Mouse (Mus musculus) lung, adult 18-20 months (tissue): ENCODE data around the gene Otx2.

Experiments
- DNase-seq, 2 experiments: peaks; one replicate each; pipeline ENCODE4 v3.0.0; 2022; ENCODE audit warnings: mixed read lengths in 2 of 2

Otx2 gene

DNA sequence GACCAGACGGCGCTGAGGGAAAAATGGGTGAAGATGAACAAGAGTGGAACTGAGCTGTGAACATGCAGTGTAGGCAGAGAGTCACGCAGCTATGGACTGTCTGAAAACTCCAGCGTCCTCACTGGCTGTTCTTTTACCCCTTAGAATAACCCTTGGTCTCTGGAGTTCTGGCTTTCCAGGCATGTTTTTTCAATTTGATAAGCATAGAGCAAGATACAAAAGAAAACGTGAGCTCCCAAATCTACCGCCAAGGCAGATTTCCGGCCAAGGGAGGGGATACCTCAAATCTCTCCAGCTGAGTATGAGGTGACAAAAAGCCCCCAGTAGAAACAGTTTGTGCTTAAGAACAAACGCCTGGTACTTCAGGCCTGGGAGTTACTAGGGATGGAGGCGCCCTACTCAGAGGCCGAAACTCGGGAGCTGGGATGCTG is 5.6 kb downstream of the Otx2 start:
- no peak for DNase-seq

DNA sequence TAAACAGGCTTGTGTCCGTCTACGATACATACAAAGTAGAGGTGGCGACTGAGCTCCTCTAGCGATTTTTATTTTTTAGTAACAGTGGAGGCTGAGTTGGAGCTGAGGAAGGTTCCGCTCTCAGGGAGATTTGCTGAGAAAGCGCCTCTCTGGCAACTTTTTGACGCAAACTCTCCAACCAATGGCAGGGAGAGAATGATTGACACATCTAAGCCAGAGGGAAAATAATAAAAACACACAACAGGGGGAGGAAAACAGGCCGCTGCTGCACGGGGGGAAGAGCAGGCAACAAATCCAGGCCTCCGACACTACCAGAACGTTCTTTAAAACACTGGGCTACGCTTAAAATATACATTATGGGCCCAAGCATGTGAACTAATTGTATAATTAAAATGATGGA is 6.2 kb downstream of the Otx2 start:
- no peak for DNase-seq

GRCm38 (mm10) chr14:48666771-48667170 is 6.8 kb downstream of the Otx2 start:
- DNase-seq: no peak

DNA sequence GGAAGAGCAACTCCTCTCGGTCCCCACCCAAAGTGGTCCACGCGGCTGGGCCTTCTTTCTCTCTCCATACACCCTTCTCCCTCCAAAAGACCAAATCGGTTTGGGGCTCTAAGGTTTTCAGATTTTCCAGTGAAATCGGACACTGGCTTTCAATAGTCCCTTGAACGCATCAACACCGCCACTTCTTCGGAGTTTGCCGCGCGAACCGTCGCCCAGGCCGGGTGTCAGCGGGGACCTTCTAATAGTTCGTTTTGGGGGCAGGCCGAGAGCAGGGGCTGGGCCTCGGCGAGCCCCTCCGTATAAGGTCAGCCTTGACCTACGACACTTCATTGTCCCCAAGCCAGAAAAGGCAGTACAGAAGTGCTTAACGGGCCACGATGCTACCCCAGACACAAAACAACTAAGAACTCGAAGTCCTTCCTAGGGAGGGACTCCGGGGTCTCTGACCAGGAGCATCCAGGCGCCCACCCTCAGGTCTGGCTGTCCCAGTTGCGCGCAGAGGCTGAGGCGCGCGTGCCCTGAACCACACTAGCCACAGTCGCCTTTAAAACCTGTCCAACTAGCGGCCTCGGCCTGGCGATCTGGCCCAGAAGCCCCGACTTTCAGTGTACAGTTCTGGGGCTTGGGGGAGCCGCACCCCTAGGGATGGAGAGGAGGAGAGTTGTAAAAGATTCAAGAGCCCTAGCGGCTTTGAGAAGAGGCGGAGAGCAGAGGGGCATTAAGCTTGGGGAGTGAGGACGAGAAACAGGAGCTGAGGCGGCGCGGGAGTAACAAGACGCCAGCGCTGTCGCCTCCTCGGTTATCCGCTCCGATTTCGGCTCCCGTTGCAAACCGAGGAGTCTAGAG is 7.6 kb downstream of the Otx2 start:
- DNase-seq: no peak

DNA sequence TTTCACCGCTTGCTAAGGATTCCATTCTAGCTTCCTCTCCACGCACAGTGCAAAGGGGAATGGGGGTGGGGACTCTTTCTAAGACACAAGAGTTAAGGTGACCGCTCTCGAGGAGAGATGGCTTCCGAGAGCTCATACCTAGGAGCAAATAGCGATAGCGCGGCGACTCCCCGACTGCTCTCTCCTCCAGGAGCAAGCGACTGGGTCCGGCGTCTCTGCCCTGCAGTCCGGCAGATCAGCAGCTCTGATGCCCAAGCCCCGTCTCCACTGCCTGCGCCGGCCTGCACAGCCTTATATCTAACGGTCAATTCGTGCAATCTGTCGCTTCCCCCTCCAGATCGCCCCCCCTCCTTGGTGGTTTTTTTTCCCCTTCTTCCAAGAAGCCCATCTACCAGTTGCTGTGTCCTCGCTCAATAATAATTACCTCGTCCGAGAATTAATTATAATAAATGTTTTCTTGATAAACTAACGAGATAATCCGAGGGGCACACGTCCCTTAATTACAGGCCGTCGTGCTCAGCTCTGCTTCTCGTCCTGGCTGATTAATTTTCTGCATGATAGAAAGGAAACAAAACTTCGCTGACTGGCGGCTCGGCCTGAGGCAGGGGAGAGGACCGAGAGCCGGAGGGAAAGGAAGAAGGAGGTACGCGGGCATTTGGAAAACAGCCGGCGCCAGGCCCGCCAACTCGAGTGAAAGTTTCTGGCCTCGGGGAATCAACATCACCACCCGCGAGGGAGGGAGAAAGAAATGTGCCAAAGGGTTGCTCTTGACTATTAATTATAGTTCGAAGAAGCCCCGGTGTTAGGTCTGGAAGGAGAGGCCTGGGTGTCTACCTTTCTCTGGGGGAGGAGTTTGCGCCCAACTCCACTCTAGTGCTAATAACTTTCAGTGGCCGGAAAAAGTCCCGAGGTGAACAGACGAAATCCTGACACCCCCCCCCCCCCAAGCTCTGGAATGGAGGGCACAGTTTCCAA is 8.5 kb downstream of the Otx2 start:
- DNase-seq: no peak

- DNase-seq: no peak
Observed at GRCm38 (mm10) chr14:48664001-48664810, 9.4 kb downstream of the Otx2 start.

- DNase-seq: no peak
Observed at GRCm38 (mm10) chr14:48663531-48663930, 10.1 kb downstream of the Otx2 start.

DNA sequence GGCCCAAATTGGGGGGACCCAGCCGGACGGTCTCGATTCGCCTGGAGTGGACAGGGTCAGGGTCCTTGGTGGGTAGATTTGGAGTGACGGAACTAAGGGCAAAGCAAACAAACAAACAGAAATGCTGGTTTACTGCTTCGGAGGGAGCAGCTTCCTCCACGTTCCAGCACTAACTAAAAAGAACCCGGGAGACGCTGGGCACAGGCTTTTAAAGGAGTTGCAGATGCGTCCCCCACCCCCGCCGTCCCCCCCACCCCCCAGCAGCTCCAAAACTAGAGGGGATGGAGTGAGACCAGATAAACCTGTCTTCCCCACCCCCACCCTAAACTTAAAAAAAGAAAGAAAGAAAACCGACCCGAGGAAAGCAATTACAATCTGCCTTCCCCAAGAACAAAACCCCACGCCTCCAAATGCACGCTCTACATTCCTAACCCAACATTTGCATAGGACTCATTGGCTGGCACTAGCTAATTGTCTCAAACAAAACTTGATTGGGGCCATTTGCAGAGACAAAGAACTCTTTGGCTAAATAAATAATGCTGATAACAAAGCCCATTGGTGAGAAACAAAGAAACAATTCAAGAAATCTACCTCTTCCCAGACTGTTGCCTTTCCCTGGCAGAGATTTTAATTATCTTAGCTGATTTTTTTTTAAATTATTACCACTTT is 10.9 kb downstream of the Otx2 start:
- no peak for DNase-seq

- no peak for DNase-seq
Observed at GRCm38 (mm10) chr14:48661646-48662567, 11.7 kb downstream of the Otx2 start.

DNA sequence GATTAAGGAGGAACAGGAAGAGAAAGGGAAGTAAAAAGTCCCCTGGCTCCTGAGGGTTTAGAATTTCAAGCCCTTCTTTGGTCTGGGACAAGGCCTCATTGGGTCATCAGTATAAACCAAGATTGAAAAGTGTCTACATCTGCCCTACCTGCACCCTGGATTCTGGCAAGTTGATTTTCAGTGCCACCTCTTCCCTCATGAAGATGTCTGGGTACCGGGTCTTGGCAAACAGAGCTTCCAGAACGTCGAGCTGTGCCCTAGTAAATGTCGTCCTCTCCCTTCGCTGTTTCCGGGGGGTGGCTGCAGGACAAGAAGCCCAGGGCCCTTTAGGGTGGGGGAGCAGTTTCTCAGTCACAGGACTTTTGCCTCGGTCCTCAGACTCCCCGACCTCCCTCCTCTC is 12.5 kb downstream of the Otx2 start:
- DNase-seq: no peak

- DNase-seq: no peak
Observed at GRCm38 (mm10) chr14:48660593-48660992, 13.0 kb downstream of the Otx2 start.

GRCm38 (mm10) chr14:48659661-48660060 is 14.0 kb downstream of the Otx2 start:
- DNase-seq: no peak

GRCm38 (mm10) chr14:48657241-48657640 is 16.4 kb downstream of the Otx2 start:
- DNase-seq: no peak

- no peak for DNase-seq
Observed at GRCm38 (mm10) chr14:48656711-48657110, 16.9 kb downstream of the Otx2 start.

DNA sequence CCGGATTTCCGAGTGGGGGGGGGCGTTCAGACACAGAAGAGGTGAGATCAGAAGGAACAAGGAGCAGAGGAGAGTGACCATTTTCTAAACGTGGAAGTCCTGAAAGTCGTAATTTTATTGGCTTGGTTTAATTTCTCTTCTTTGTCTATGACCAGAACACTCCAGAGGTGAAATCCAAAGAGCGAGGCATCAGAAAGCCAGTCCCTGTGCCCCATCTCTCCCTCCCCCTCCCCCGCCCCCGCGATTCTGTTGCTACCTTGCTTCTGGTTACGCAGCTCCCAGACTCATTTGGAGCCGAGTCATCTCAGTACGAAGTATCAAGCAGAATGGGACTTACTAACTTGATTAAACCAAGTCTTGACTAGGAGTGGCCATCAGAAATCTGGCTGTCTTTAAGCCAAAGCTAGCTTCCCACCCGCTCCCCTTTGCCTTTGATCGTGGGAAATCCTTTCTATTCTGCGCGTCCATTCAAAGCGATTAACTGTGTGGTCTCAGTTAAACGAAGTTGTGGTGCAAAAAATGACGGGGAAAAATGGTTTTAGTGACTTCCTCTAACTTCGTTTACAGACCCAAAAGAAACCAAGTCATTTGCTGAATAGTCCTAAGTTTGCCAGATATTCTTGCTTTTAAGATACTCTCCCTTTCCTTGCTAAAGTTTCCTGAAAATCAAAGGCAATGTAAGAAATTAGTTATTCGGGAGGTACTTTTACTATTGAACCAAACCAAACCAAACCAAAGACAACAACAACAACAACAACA is 17.6 kb downstream of the Otx2 start:
- DNase-seq: no peak

GRCm38 (mm10) chr14:48655073-48655791 is 18.4 kb downstream of the Otx2 start:
- DNase-seq: no peak

DNA sequence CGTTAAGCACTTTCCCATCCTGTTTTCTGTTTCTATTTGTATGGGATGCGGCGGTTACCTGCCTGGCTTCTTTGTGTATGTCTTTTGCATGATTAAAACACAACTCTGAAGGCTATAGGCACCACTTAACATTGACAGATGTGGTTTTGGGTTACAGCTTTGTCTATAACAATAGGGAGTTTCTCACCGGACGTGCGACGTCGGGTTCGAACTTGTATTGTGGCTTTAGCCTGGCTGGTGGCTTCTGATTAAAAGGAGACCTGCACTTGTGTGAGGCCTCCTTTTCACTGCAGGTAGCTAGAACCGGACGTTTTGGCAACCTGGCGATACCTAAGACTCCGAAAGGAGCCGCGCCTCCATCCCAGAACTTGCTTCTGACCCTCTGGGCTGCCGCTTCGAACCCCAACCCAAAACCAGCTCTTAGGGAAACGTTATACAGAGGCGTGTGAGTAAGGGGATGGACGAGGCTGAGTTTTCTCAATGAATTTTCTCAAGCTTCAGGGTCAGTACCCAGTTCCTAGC is 19.0 kb downstream of the Otx2 start:
- no peak for DNase-seq

DNA sequence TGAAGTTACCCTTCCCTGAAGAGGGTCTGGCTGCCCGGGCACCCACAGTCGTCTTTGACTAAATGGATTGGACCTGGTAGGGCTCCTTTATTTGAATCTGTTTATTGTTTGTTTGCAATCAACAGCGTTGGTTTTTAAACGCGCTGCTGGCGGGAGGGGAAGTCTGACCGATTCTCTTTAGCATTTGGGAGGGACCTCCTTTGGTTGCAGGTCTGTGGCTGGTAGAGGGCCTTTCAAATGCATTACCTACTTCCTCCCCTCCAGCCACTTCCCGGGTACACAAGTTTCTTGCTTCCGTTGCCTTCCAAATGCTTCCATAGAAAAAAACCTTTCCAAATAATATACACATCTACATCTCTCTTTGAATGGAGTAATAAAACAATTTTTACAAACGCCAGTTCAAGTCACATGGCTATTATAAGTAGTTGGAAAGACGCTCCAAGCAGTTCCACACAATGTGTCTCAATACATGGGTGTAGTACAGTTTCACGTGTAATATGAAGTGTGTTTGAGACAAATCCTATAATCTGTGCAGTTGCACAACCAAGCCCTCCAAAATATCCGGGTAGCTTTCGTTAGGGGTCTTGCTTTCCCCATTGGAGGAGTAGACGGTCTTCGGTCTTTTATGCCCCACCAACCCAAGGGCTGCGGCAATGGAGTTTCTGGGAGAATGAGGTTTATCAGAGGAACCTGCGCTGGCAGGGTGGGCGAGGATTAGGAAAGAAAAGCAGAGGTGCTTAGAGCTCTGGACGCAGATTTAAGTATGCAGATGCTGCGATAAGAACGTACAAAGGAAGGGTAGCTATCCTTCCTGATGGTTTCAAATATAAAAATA is 19.7 kb downstream of the Otx2 start:
- no peak for DNase-seq
